Mouse (Mus musculus) lung, embryonic 15.5 days (tissue): ENCODE results near the gene Mcoln1. TPM values are rescaled to one million over a fixed set of nuclear protein-coding genes. Genes with fewer than 3 reads are reported as not detected.

Experiments used
- ATAC-seq: fragments of 200-750 bp; cut with Nextera tagmentation; 2 replicates; pipeline ENCODE4 v1.8.0; 2017; ENCODE audit warnings: moderate number of reproducible peaks, borderline replicate concordance; ENCODE audit not compliant: low FRiP score, low TSS enrichment; ENCODE audit errors: extremely low read depth
- H3K27ac ChIP-seq: fragments of 300-500 bp; sonication (generic); 2 replicates; pipeline ENCODE4 v1.5.1; 2015; ENCODE audit warnings: moderate library complexity, mild to moderate bottlenecking, inconsistent platforms
- H3K27me3 ChIP-seq: fragments of 300-500 bp; sonication (generic); 2 replicates; pipeline ENCODE4 v1.6.1; 2015; ENCODE audit warnings: inconsistent platforms
- H3K36me3 ChIP-seq: fragments of 300-500 bp; sonication (generic); 2 replicates; pipeline ENCODE4 v1.6.1; 2015; ENCODE audit warnings: inconsistent platforms
- H3K4me1 ChIP-seq: fragments of 300-500 bp; sonication (generic); 2 replicates; pipeline ENCODE4 v1.6.1; 2015; ENCODE audit warnings: inconsistent platforms
- H3K4me2 ChIP-seq: fragments of 300-500 bp; sonication (generic); 2 replicates; pipeline ENCODE4 v1.6.1; 2015; ENCODE audit warnings: inconsistent platforms, mild to moderate bottlenecking, moderate library complexity
- H3K4me3 ChIP-seq: fragments of 300-500 bp; sonication (generic); 2 replicates; pipeline ENCODE4 v1.5.1; 2015; ENCODE audit warnings: mild to moderate bottlenecking, inconsistent platforms
- H3K9ac ChIP-seq: fragments of 300-500 bp; sonication (generic); 2 replicates; pipeline ENCODE4 v1.6.1; 2015; ENCODE audit warnings: inconsistent platforms
- H3K9me3 ChIP-seq: fragments of 300-500 bp; sonication (generic); 2 replicates; pipeline ENCODE4 v1.6.1; 2016; ENCODE audit warnings: inconsistent platforms
- WGBS: fragments of 180-500 bp; shearing (Covaris S2); methylation state at CpG from one replicate; pipeline ENCODE4 v1.1.7; 2015; 5-methylcytosine and 5-hydroxymethylcytosine counted together
- polyA plus RNA-seq: library from polyadenylated mRNA; unstranded; fragments of >200 nt; fragmentation: Nextera tagmentation; extraction: Ambion mirVana; gene quantifications from 2 replicates; pipeline ENCODE4 v1.2.1, GENCODE M21; 2015

Gene Mcoln1
- polyA plus RNA-seq, 1 experiment from 2014 or later = 50.7 TPM

DNA sequence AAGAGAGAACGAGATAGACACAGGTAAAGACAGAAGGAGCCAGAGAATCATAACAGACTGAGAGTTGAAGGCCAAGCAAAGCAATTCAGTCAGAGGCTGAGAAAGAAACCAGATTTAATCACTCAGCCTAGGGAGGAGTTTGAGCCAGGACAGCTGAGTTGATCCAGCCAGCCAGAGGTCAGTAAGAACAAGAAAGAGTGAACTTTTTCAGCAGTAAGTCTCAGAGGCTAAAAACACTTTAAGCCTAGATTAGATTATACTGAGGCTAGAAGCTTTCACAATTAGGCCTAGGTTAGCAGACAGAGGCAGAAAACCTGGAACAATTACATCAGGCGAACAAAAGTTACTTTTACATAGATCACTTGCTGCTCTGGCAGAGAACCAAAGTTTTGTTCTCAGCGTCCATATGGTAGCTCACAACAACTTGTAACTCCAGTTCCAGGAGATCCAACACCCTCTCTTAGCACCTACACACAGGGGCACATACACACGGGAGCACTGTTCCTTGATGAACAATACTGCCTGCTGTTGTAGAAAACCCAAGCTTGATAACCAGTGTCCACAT lies 20.0 kb upstream of the Mcoln1 start:
- no peak for ATAC-seq
- peaks cover 11% of the 10 kb centered on the region; the same call in 1 of the 2 replicates for H3K4me1 ChIP-seq
- WGBS = 59% methylated on average over 4 of the region's 4 CpGs

DNA sequence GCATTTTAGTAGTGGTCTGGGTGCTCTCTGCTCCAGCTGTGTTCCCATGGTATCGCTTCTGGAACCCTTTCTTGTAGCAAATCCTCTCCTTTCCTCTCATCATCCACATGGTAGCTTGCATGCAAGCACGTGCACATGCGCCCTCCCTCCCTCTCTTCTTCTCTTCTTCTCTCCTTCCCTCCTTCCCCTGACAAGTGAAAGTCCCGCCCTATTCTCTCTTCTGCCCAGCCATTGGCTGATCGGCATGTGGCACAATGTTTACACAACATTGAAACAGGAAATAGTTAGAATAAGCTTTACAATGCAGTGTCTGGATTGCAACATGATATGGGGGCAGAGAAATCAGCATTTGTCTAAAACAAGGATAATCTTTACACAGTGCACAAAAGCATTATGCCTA lies 18.7 kb upstream of the Mcoln1 start:
- H3K36me3 ChIP-seq = no peaks in the 10 kb centered on the region
- 0 out of 2 replicates have a peak, but pooled peaks cover 5% of the 10 kb centered on the region for H3K4me1 ChIP-seq
- no peak overlapping the region for H3K9ac ChIP-seq
- no peak for ATAC-seq
- no peak overlapping the region for H3K4me3 ChIP-seq
- no peaks in the 10 kb centered on the region for H3K9me3 ChIP-seq
- no peak overlapping the region for H3K27ac ChIP-seq
- no peak overlapping the region for H3K4me2 ChIP-seq
- no peaks in the 10 kb centered on the region for H3K27me3 ChIP-seq
- WGBS = 56% methylated on average over 5 of the region's 5 CpGs

More for the DNA sequence above, 20.0 kb upstream of the Mcoln1 start:
- Histone ChIP-seq H3K4me2 (no peak overlapping the region), H3K27ac (no peak overlapping the region), H3K9me3 (no peaks in the 10 kb centered on the region), H3K27me3 (peaks cover 8% of the 10 kb centered on the region; the same call in 1 of the 2 replicates), H3K4me3 (no peak overlapping the region), H3K36me3 (no peaks in the 10 kb centered on the region), H3K9ac (no peak overlapping the region)

- H3K27me3 ChIP-seq = no peaks in the 10 kb centered on the region
- no peaks in the 10 kb centered on the region for H3K36me3 ChIP-seq
- ATAC-seq = no peak
- no peak overlapping the region for H3K9ac ChIP-seq
- no peak overlapping the region for H3K4me3 ChIP-seq
- no peak overlapping the region for H3K27ac ChIP-seq
- H3K4me2 ChIP-seq = no peak overlapping the region
- WGBS = 77% methylated on average over 22 of the region's 22 CpGs
- H3K9me3 ChIP-seq = no peaks in the 10 kb centered on the region
- 0 out of 2 replicates have a peak, but pooled peaks cover 5% of the 10 kb centered on the region for H3K4me1 ChIP-seq
Measured at GRCm38 (mm10) chr8:3482240-3482740, 18.0 kb upstream of the Mcoln1 start.

DNA sequence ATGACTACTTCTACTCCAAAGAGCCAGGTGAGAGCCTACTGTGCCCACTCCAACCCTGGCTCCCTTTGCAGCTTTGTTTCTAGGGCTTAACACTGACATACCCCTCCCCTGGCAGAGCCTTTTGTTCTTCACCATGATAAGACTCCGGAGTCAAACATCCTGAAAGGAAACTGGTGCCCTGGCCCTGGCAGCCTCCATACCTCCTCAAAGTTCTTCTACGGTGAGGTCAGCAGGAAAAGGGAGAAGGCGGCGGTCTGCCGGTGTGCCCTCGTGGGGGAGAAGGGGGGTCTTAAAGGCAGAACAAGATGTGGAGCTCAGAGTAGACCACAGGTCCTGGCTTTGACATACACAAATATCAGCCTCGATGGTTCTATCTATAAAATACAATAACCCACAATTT lies 16.7 kb upstream of the Mcoln1 start:
- H3K36me3 ChIP-seq = no peaks in the 10 kb centered on the region
- WGBS = 48% methylated on average over 7 of the region's 7 CpGs
- no peaks in the 10 kb centered on the region for H3K27me3 ChIP-seq
- H3K9me3 ChIP-seq = no peaks in the 10 kb centered on the region
- H3K4me2 ChIP-seq = no peak overlapping the region
- H3K27ac ChIP-seq = no peak overlapping the region
- no peak for ATAC-seq
- no peak overlapping the region for H3K9ac ChIP-seq
- no peak overlapping the region for H3K4me3 ChIP-seq
- 0 out of 2 replicates have a peak, but pooled peaks cover 5% of the 10 kb centered on the region for H3K4me1 ChIP-seq

GRCm38 (mm10) chr8:3485192-3485591 lies 15.1 kb upstream of the Mcoln1 start:
- Histone ChIP-seq H3K36me3 (no peaks in the 10 kb centered on the region), H3K27me3 (no peaks in the 10 kb centered on the region), H3K9ac (no peak overlapping the region), H3K27ac (no peak overlapping the region), H3K9me3 (no peaks in the 10 kb centered on the region), H3K4me1 (0 out of 2 replicates have a peak, but pooled peaks cover 5% of the 10 kb centered on the region), H3K4me3 (no peak overlapping the region), H3K4me2 (no peak overlapping the region)
- 0 out of 2 replicates have a peak, but pooled peaks have one; percentile 43 for ATAC-seq
- 24% methylated on average over 5 of the region's 5 CpGs for WGBS

GRCm38 (mm10) chr8:3492901-3493844 lies 7.1 kb upstream of the Mcoln1 start, which contains the start of gene Zfp358:
Zfp358 (plus strand) TSS chr8:3493138.
- peaks cover 7% of the 10 kb centered on the region for H3K4me1 ChIP-seq
- no peaks in the 10 kb centered on the region for H3K9me3 ChIP-seq
- peak; percentile 93 for ATAC-seq
- peaks cover 34% of the 10 kb centered on the region for H3K36me3 ChIP-seq
- peak within 1 kb of the TSS; percentile 95 for H3K4me3 ChIP-seq
- peak within 1 kb of the TSS; percentile 82 for H3K27ac ChIP-seq
- WGBS = under 1% methylated on average over 51 of the region's 64 CpGs
- H3K4me2 ChIP-seq = peak within 1 kb of the TSS; percentile 66
- no peaks in the 10 kb centered on the region for H3K27me3 ChIP-seq
- peak within 1 kb of the TSS; percentile 100 for H3K9ac ChIP-seq

GRCm38 (mm10) chr8:3493845-3494208 lies 6.4 kb upstream of the Mcoln1 start:
- Histone ChIP-seq H3K9ac (peak overlapping the region; percentile 100), H3K4me1 (peaks cover 7% of the 10 kb centered on the region), H3K27ac (peak overlapping the region; percentile 82), H3K9me3 (no peaks in the 10 kb centered on the region), H3K27me3 (no peaks in the 10 kb centered on the region), H3K4me3 (peak overlapping the region; percentile 95), H3K4me2 (peak overlapping the region; percentile 66), H3K36me3 (peaks cover 34% of the 10 kb centered on the region)
- no peak for ATAC-seq
- WGBS = 28% methylated on average over 6 of the region's 6 CpGs

- Histone ChIP-seq H3K4me2 (no peak overlapping the region), H3K4me1 (peaks cover 14% of the 10 kb centered on the region), H3K36me3 (peaks cover 34% of the 10 kb centered on the region), H3K9ac (no peak overlapping the region), H3K27ac (no peak overlapping the region), H3K27me3 (no peaks in the 10 kb centered on the region), H3K9me3 (no peaks in the 10 kb centered on the region), H3K4me3 (no peak overlapping the region)
- WGBS = 96% methylated on average over 44 of the region's 44 CpGs
- no peak for ATAC-seq
Measured at GRCm38 (mm10) chr8:3495578-3496427, 4.5 kb upstream of the Mcoln1 start.

GRCm38 (mm10) chr8:3496428-3496748 lies 3.9 kb upstream of the Mcoln1 start:
- WGBS = 92% methylated on average over 15 of the region's 15 CpGs
- Histone ChIP-seq H3K4me2 (no peak overlapping the region), H3K9ac (no peak overlapping the region), H3K27ac (no peak overlapping the region), H3K4me1 (peaks cover 20% of the 10 kb centered on the region), H3K27me3 (no peaks in the 10 kb centered on the region), H3K4me3 (no peak overlapping the region), H3K9me3 (no peaks in the 10 kb centered on the region), H3K36me3 (peaks cover 34% of the 10 kb centered on the region)
- ATAC-seq = no peak

DNA sequence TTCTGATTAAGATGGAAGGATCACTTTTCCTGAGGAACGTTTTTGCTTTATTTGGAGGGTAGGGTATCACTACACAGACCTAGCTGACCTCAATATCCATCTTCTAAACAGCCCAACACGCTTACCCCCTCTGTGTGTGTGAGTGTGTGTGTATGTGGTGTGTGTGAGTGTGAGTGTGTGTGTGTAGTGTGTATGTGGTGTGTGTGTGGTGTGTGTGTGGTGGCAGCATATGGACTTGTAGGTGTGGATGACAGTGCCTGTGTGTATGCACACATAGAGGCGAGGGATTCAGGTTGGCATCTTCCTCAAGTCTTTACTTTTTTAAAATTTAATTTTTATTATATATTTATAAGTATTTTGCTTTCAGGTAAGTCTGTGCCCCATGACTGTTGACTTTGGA lies 1.7 kb upstream of the Mcoln1 start:
- H3K36me3 ChIP-seq = peaks cover 34% of the 10 kb centered on the region
- WGBS = 80% methylated on average over 3 of the region's 3 CpGs
- H3K9me3 ChIP-seq = no peaks in the 10 kb centered on the region
- ATAC-seq = no peak
- H3K4me1 ChIP-seq = peaks cover 26% of the 10 kb centered on the region
- H3K4me3 ChIP-seq = no peak overlapping the region
- H3K27me3 ChIP-seq = no peaks in the 10 kb centered on the region
- no peak overlapping the region for H3K27ac ChIP-seq
- H3K4me2 ChIP-seq = no peak overlapping the region
- no peak overlapping the region for H3K9ac ChIP-seq

DNA sequence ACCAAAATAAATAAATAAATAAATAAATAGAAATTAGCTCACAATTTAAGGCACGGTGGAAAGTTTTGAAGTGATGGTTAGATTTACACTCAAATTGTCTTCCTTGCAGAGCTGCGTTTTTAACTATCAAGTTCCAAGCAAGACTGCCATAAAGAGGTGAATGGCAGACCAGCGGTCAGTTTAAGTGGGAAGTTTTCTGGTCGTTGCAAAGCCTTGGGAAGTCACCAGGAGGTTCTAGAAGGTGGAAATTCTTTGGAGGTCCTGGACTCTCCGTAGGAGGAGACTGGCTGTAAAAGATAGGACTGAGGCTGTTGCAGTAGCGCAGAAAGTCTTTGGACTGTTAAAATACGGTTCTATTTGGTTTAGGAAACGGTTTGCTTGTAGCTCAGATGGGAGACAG lies 506 bp upstream of the Mcoln1 start:
- WGBS = 4% methylated on average over 8 of the region's 8 CpGs

More for the DNA sequence above, 506 bp upstream of the Mcoln1 start:
- H3K36me3 ChIP-seq = peaks cover 29% of the 10 kb centered on the region
- peak overlapping the region; percentile 81 for H3K9ac ChIP-seq
- peak overlapping the region; percentile 92 for H3K27ac ChIP-seq
- peaks cover 19% of the 10 kb centered on the region for H3K4me1 ChIP-seq
- H3K4me3 ChIP-seq = peak overlapping the region; percentile 92
- no peaks in the 10 kb centered on the region for H3K27me3 ChIP-seq
- no peak for ATAC-seq
- peak overlapping the region; percentile 63 for H3K4me2 ChIP-seq
- no peaks in the 10 kb centered on the region for H3K9me3 ChIP-seq
